Mouse (Mus musculus): ENCODE data around the gene Tenm4.
"Not testable (repeated sequence)": the region's sequence is repeated elsewhere in the genome, so short reads cannot be mapped to it uniquely, and the experiment has no call there.

Tenm4 gene

GRCm38 (mm10) chr7:96899036-96899569 lies 728.1 kb downstream of the Tenm4 start:
- peak in 1 of 2 experiments; percentile 50 for DNase-seq (ENCODE audit: low spot score in 2 of 2)

DNA sequence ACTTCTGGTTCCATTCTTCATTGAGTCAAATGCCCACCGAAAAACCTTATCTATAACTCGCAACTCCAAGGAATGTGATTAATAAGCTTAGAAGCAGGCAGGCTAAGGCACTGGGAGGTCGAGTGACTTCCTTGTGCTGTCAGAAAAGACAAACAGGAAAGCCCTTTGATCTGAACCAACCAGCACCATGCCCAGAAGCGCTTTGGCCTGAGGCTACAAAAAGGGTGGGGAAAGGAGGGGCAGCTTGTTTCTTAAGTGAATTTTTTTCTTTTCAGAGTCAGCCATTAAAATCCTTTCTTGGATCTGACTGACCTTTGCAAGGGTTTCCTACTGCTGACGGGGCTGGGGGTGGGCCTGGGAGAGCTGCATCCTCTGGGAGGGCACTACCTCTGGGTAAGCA lies 731.1 kb downstream of the Tenm4 start:
- DNase-seq (ENCODE audit: low spot score in 2 of 2): no peak

GRCm38 (mm10) chr7:96903088-96903985 lies 732.3 kb downstream of the Tenm4 start:
- DNase-seq (ENCODE audit: low spot score in 2 of 2): no peak

GRCm38 (mm10) chr7:96904442-96904841 lies 733.4 kb downstream of the Tenm4 start:
- DNase-seq (ENCODE audit: low spot score in 2 of 2): no peak

GRCm38 (mm10) chr7:96904936-96905335 lies 733.9 kb downstream of the Tenm4 start:
- DNase-seq (ENCODE audit: low spot score in 2 of 2): no peak

- no peak for DNase-seq (ENCODE audit: low spot score in 2 of 2)
These were observed 734.4 kb downstream of the Tenm4 start for GRCm38 (mm10) chr7:96905422-96905821.

DNA sequence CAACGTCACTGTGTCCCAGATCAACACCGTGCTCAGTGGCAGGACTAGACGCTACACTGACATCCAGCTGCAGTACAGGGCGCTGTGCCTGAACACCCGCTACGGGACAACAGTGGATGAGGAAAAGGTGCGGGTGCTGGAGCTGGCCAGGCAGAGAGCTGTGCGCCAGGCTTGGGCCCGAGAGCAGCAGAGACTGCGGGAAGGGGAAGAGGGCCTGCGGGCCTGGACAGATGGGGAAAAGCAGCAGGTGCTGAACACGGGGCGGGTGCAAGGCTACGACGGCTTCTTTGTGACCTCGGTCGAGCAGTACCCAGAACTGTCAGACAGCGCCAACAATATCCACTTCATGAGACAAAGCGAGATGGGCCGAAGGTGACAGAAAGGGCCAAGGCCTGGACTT lies 735.2 kb downstream of the Tenm4 start:
- no peak for DNase-seq (ENCODE audit: low spot score in 2 of 2)

DNA sequence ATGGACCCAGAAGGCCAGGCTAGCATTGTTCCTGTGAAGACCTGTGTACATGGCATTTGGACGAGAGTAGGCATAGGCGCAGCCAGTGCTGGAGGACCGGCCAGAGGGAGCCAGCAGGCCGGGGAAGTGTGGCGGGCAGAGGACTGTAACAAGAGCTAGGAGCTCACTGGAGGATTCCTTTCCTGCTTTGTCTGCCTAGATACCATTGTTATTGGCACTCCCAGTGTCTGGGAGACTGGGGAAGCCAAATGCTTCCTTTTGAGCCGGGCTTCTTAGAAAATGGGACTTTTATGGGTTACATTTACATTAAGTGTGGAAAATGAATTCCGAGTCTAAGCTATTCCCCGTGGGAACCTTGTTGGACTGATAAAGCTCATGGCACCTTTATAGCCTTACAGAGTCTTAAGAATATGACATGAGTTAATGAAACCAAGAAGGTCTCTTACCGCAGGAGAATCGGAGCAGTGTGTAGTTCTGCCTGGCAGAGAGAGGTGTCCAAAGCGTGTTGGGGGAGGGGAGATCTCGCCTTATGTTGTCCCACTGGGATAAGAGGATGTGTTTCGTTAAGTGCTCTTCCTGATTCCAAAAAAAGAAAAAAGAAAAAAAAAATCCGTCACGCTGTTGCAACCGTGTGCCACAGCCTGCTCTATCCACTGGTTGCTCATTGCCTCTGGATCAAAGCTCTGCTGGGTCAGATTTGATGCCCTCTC lies 737.1 kb downstream of the Tenm4 start:
- DNase-seq (ENCODE audit: low spot score in 2 of 2): no peak

DNA sequence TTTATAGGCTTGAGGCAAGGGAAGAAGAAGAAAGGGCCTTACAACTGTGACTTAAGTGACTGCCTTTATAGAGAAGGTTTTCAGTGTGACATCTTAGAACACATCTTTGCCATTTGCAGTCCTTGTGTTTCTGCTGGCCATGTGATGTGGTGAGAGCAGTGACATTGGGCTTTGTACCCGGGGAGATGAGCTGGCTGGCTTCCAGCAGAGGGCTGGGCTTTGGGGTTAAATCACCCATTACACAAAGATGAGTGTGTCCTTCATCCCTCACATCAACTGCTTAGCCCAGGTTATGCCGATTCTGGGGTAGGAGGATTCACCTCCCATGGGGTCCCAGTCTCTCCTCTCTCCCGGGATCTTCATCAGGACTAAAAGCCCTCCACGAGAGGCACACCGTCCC lies 738.8 kb downstream of the Tenm4 start:
- DNase-seq (ENCODE audit: low spot score in 2 of 2): no peak

DNA sequence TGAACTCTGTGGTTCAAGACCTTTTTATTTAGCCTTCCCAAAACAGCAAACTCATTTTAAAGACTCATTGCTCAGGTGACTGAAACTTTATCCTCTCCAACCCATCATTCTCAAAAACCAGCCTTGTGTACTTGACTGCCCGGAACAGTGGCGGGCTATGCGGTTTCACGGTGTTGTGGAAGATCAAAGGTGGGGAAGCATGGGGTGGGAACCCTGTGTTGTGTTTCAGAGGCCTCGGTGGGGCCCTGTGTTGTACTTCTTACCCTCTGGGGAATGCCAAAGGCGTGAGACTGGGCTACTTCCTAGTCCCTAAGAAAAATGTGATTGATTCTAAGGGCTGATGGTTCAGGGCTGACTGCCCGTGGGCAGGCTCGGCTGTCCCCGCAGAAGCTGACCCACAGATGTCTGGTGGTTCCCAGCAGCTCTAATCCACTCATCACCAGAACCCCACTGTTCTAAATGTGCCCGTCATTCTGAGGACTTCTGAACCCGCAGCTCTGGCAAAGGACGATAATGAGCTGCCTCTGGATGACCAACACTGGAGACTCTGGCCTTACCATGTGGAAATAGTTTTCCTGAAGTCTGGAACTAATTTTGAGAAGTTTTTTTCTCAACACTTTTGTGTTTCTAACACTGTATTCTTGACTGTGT lies 739.4 kb downstream of the Tenm4 start:
- no peak for DNase-seq (ENCODE audit: low spot score in 2 of 2)

GRCm38 (mm10) chr7:96914031-96914430 lies 743.0 kb downstream of the Tenm4 start:
- peak in 1 of 2 experiments; percentile 93 for DNase-seq (ENCODE audit: low spot score in 2 of 2)

- peak in 1 of 2 experiments; percentile 78 for DNase-seq (ENCODE audit: low spot score in 2 of 2)
These were observed 744.5 kb downstream of the Tenm4 start for GRCm38 (mm10) chr7:96915452-96916105.

DNA sequence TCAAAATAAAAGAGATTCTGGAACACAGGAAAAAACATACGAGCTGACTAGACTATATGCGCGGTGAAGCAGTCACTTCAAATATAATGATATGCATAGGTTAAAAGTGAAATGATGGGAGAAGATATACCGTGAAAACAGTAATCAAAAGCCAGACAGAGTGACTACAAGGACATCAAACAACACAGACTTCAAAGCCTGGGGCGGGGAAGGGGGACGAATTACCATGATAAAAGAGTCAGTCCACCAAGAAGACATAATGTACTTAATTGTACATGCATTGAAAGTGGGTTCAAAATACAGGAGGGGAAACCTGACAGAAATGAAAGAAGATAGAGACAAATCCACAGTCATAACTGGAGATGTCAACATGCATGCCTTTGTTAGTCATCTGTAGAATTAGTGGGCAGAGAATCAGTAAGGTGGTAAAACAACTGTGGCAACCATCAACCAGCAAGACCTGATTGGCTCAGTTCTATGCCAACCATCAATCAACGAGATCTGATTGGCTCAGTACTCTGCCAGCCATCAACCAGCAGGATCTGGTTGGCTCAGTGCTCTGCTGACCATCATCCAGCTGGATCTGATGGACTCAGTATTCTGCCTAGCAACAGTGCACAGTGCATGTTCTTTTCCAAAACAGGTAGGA lies 749.5 kb downstream of the Tenm4 start:
- no peak for DNase-seq (ENCODE audit: low spot score in 2 of 2)

DNA sequence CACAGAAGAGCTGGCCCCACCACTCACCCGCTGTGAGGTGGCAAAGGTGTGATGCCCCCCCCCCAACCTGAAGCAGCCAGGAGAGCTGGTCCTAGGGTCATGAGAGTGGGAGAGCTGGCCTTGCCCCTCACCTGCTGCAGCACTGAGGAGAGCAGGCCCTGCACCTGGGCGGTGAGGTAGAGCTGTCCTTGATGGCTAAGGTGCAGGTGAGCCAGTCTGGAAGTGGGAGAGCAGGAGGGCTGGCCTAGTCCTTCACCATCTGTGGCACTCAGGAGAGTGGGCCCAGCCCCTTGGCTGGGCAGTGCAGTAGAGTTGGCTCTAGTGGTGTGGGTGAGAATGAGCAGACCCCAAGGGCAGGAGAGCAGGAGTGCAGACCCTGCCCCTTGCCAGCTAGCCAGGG lies 751.9 kb downstream of the Tenm4 start:
- DNase-seq (ENCODE audit: low spot score in 2 of 2): no peak

DNA sequence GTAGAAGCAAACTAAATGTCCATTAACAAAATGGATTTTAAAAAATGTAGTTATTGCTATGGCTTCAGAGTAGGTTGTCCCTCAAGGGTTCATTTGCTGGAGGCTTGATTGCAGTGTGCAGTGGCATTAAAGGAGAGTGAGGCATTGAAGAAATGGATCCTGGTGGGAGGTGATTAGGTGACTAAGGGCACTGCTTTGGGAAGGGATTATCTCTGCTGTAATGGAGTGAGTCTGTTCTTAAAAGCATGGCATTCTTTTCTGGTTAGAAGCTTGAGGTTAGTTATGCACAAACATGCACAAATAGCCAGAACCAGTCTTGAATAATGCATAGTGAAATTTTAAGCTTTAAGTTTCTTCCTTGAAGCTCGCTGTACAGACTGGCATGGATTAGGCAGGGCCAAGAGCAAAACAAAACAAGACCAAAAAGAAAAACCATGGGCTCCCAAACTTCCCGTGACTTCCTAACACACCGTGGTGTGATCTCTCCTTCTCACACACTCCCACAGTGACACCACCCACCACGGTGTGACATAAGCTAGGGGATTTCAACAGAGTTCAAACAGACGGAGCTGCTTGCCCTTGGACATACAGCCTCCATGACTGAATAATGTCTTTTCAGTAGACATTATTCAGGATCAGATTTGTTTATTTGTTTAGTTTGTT lies 772.8 kb downstream of the Tenm4 start:
- no peak for DNase-seq (ENCODE audit: low spot score in 2 of 2)

GRCm38 (mm10) chr7:96946501-96946900 lies 775.5 kb downstream of the Tenm4 start:
- not testable (repeated sequence) for DNase-seq (ENCODE audit: low spot score in 2 of 2)

DNA sequence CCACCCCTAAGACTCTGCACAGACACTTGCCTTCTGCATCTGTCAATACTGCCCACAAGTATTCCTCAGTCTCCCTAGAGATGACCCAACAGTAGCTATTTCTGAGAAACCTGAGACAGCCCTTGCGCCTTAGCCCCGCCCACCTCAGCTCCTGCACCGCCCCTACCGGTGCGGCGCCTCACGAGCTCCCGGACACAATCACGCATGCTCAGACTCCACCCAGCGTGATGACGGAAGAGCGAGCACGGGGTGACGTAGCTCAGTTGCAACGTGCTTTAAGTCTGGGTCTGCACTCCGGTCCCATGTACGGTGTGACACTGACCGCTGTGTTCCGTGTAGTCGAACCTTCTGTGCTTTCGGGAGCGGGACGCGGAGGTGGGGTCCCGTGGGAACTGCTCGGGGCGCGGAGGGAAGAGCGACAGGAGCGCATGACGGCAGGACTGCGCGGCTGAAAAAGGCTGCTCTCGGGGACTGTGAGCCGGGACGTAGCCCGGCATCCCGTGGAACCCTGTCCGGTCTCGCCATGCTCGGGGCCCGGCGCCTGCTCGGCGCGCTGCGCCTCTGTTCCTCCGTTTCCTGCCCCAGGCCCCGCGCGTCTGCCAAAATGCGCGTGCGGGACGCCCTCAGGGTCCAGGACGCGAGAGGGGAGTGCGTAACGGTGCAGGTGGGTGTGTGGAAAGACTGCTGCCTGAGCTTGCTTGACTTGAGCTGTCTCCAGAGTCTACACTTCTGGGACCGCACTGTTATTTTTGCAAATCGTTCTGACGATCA lies 780.4 kb downstream of the Tenm4 start, which contains the start of gene Nars2:
TSS of gene Nars2 (plus strand) at position 225 of the 771 bp plus-strand sequence.
- DNase-seq (ENCODE audit: low spot score in 2 of 2): peak; percentile 86 to 92

DNA sequence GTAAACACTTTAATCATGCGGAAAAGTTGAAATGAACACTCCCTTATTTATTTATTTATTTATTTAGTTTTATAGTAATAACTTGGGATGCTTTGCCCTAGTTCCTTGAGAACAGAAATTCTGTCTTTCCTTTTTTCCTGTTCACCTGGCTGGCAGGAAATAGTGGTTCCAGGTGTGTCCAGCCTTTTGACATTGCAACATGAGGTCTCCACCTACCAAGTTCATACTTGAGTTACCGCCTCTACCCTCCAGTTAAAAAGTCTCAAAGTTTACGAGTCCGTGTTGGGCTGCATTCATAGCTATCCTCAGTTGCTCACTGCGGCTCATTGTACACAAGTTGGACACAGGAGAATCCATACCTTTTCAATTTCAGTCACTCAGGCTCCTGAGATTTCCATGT lies 781.0 kb downstream of the Tenm4 start:
- DNase-seq (ENCODE audit: low spot score in 2 of 2): no peak

GRCm38 (mm10) chr7:96959168-96959567 lies 788.1 kb downstream of the Tenm4 start:
- no peak for DNase-seq (ENCODE audit: low spot score in 2 of 2)

Measured in left cerebral cortex, adult 9 months (tissue).